Mouse (Mus musculus): ENCODE results near the gene Fryl. TPM values are rescaled to one million over a fixed set of nuclear protein-coding genes. Genes with fewer than 3 reads are reported as not detected.
"Not testable (repeated sequence)": the region's sequence is repeated elsewhere in the genome, so short reads cannot be mapped to it uniquely, and the experiment has no call there.

The Fryl gene
- total RNA-seq, 2 experiments from 2014 or later = 12.4 to 19.4 TPM

DNA sequence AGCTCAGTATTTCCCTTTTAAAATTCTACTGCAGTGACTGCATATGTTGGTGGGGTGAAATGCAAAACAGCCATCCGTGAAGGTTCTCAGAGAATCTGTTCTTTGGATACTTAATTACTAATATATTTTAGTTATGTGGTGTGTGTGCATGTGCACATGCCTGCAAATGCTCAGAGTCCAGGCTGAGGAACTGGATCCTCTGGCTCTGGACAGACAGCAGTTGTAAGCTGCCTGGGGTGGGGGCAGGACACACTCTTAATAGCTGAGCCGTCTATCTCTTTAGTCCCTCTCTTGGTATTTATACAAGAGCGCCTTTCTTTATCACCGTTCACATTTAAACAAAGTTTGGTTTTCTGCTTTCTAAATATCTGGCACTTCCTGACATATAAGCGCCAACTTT, 199.5 kb downstream of the Fryl start:
- no peak for DNase-seq
- intact Hi-C loops (cut with DNase I) = no loop called here

DNA sequence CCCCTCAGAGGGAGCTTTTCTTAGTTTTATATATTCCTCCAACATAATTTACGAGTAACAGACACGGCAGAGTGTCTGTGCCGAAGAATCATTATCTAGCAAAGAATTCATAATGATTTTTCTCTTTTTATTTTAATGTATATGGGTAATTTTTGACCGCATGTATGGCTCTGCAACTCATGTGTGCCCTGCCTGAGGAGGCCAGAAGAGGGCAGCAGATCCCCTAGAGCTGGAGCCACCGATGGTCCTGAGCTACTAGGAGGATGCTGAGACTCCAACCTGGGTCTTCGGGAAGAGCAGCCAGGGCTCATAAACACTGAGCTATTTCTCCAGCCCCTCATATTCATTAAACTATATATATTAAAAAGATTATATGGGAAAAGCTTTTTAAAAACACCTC, 200.0 kb downstream of the Fryl start:
- no peak for DNase-seq
- intact Hi-C loops (cut with DNase I) = no loop called here

DNA sequence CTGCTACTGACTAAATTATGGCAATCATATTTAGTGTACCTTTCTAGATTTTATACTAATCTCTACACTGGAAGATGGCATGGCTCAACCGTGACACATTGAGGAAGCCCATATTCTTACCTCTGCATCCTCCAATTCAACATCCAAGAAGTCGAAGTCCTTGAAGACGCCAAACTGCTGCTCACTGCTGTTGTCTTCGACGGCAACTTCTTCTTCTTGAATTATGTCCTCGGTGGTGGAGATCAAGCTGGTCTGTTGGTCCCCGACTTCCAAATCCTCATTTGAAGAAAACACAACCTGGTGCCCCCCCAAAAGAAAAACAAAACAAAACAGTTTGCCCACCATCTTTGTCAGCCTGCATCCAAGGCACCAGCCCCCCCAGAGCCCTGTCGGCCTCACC, 202.5 kb downstream of the Fryl start:
- DNase-seq = no peak
- intact Hi-C loops (cut with DNase I) = no loop called here

DNA sequence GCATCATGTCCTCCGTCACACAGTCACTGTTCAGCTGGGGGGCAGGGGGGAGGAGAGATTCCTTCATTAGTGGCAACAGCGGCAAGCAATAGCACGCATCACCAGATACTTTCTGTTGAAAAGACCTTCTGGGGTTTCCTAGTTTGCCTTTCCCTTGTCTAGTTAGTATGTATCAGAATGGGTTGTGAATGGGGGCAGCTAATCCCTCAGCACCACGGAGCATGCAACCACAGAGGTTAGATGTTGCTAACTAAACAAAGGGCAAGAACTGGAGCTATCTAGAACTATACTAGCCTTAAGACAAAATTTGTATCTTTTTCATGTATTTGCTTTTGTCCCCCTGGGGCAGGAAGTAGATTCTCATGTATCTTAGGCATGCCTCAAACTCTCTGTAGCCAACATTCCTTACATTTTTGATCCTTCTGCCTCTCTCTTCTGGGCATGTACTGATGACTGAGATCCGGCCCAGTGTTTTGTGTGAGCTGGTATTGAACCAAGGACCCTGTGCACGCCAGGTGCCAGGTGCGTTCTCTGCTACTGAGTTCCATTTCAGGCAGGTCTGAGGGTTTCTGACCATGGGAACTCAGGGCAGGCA, 208.7 kb downstream of the Fryl start:
- no peak for DNase-seq
- intact Hi-C loops (cut with DNase I) = no loop called here

DNA sequence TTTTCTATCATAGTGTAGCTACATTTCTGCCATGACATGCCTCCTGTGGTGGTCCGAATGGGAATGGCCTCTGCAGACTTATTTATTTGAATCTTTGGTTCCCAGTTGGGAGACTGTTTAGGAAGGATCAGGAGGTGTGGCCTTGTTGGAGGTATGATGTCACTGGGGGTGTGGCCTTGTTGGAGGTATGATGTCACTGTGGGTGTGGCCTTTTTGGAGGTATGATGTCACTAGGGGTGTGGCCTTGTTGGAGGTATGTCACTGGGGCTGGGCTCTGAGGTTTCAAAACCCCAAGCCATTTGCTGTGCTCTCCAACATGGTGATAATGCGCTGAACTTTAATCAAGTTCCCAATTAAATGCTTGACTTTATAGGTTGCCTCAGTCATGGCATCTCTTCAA, 212.4 kb downstream of the Fryl start:
- intact Hi-C loops (cut with DNase I) = no loop called here
- DNase-seq = no peak

DNA sequence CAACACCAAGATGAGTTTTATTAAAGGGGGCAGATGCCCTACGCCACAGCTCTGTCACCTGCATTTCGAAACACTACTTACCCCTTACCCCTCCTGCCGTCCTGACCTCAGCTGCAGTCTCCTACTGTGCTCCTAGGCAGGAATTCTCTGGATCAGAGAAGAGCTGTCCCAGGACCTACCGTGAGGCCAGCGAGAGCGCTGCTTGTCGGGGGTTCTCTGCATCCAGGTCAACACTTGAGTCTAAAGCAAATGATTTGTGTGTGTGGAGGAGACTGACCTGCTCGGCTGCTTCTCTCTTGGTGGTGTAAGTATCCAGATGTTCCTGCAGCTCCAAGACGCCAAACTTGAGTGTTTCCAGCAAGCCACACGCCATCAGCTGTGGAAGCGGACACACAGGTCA, 223.9 kb downstream of the Fryl start:
- no peak for DNase-seq
- intact Hi-C loops (cut with DNase I) = no loop called here

DNA sequence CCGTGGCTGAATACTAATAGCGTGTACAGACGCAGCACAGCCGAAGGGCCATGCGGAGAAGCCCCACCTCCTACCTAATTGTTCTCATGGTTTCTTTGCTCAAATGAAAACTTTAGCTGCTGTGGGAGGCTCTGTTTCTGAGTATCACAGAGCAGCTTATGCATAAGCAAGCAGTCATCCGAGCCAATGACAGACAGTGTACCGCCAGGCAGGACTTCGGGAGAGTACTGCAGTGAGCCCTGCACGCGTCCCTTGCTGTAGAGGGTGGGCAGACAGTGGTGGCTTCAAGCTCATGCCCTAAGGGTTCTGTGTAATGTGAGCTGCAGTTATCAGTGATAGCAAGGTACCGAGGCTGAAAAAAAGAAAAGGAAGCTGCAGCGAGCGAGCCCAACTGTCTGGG, 227.8 kb downstream of the Fryl start:
- intact Hi-C loops (cut with DNase I) = no loop called here

DNA sequence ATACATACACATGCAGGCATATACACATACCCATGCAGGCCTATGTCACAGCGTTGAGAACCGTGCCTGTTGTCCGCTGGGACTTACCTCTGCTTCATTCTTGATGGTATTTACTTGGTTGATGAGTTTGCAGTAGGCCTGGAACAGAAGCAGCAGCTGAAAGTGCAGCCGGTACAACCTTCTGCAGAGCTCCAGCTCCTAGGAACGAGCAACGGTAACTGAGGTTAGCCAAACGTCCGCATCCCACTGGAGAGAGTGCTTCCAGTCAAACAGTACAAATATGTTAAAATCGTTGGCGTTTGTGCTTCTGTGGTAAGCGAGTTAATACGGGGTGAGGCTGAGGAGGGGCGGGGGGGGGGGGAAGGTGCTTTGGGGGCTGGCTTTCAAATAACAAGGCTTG, 232.6 kb downstream of the Fryl start:
- intact Hi-C loops (cut with DNase I) = no loop called here
- no peak for DNase-seq

More for the DNA sequence above, 227.8 kb downstream of the Fryl start:
- no peak for DNase-seq

DNA sequence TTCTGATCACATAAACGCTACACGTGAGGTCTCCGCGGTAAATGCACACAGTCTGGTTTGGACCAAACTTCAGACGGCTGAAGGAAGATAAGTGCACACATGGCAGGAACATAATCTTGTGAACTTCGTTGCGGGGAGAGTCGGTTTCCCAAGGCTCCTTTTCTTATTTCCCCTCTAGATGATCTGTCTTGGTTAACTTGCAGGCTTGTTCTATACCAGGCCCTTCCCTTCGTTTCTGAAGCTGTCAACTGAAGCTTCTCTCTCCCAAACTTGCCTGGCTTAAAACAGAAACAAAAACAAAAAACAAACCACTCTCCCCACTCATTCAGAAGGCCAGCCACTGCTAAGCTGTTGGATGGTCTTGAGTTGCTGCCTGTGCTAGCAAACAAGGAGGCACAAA, 241.7 kb downstream of the Fryl start:
- intact Hi-C loops (cut with DNase I) = loop anchor here (5.0 kb wide), 1 partner anchor 437 kb away; no protein-coding TSS in a partner anchor
- DNase-seq = no peak

DNA sequence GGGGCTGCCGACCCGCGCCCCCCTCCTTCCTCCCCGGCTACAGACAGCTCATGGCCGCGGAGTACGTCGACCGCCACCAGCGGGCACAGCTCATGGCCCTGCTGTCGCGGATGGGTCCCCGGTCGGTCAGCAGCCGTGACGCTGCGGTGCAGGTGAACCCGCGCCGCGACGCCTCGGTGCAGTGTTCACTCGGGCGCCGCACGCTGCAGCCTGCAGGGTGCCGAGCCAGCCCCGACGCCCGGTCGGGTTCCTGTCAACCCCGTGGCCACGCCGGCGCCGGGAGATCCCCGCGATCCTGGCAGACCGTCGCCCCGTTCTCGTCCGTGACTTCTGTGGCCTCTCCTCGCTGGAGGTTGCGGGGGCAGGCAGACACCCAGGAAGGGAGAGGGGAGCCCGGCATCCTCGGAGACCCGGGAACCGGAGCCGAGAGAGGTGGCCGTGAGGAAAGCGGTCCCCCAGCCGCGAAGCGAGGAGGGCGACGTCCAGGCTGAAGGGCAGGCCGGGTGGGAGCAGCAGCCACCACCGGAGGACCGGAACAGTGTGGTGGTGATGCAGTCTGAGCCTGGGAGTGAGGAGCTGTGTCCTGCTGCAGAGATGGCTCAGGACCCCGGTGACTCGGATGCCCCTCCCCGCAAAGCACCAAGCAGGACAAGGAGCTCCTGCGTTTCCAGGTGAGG, 242.7 kb downstream of the Fryl start:
- intact Hi-C loops (cut with DNase I); DNase-seq: not testable (repeated sequence)

DNA sequence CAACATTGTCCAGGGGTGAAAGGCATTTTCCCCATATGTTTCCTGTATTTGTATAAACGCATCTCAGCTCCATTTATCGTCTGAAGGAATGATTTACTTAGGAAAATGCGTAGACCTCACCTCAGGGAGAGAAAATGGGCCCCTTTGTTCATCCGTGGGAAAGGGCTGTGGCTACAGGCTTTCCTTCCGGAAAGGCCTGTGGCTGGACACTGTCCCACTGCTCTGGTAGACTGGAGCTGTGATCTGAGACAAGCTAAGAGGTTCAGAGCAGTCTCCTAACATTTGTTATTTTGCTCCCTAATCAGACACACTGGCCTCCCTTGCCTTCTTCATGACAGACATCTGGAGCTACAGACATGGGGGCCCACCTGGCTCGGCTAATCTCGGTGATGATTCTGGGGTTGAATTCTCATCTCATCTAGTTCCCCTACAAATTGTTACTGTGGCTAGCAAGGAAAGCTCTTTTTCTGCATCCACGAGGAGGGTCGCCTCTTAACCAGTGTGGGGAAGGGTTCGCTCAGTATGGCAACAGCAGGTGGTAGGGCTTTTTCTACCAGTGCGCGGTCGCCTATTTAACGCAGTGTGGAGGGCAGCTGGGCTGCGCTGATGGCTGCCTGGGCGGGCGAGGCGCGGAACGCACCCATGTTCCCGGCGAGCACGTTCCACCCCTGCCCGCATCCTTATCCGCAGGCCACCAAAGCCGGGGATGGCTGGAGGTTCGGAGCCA, 243.4 kb downstream of the Fryl start:
- DNase-seq; intact Hi-C loops (cut with DNase I): not testable (repeated sequence)

DNA sequence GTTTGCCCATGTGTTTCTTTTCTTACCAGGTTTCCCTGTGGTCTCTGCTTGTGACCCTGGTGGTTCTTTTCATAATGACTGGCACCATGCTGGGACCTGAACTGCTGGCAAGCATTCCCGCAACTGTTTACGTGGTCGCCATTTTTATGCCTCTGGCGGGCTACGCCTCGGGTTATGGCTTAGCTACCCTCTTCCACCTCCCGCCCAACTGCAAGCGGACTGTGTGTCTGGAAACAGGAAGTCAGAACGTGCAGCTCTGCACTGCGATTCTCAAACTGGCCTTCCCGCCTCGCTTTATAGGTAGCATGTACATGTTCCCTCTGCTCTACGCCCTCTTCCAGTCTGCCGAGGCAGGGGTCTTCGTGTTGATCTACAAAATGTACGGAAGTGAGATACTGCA, 244.6 kb downstream of the Fryl start:
- DNase-seq; intact Hi-C loops (cut with DNase I): not testable (repeated sequence)

DNA sequence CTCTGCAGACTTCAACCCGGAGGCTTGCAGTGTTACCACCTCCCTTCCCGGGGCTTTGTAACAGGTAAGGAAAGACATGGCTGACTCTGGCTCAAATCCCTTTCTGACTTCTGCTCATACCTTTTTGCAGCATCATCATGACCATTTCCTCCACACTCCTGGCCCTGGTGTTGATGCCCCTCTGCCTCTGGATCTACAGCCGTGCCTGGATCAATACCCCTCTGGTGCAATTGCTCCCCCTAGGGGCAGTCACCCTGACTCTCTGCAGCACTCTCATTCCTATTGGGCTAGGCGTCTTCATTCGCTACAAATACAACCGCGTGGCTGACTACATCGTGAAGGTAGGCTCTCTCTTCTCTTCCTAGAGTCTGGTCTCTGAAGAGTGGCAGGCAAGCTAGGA, 248.2 kb downstream of the Fryl start:
- intact Hi-C loops (cut with DNase I) = loop anchor here (5.0 kb wide), 1 partner anchor 421 kb away; the partner anchor contains the start of gene Gm5868
- DNase-seq = not testable (repeated sequence)

DNA sequence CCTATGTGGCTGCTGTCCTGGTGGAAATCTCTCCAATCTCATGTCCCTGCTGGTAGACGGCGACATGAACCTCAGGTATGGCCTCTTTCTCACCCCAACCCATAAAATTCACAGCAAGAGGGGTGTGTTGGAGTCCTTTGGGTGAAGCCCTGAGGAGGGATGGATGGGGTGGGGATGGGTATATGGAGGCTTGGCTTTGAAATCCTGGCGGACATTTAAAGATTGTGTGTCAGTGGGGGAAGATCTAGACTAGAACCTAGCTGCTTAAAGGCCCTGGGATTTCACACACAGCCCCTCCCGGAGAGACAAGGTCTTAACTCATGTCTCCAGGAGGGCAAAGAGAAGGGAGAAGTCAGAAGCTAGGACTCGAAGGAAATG, 248.8 kb downstream of the Fryl start:
- no peak for DNase-seq
- intact Hi-C loops (cut with DNase I) = loop anchor here (5.0 kb wide), 1 partner anchor 420 kb away; the partner anchor contains the start of gene Gm5868

DNA sequence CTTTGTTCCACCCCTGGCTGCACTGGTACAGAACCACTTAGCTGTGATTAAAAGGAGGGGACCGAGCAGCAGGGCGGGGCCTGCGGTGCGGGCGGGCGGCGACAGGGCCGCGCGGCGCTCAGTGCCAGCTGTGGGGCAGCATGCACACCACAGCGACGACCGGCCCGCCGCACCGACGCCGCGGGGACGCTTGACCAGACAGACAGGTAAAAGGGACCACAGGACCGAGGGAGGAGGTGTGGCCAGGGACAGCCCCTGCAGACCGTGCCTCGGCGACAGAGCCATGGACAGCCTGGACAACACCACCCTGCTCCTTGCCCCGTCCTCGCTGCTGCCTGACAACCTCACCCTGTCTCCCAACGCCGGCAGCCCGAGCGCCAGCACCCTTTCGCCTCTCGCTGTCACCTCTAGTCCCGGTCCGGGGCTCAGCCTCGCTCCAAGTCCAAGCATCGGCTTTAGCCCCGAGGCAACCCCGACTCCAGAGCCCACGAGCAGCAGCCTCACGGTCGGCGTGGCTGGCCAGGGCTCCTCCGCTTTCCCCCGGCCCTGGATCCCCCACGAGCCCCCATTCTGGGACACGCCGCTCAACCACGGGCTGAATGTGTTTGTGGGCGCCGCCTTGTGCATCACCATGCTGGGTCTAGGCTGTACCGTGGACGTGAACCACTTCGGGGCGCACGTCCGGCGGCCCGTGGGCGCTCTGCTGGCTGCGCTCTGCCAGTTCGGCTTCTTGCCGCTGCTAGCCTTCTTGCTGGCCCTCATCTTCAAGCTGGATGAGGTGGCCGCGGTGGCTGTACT, 249.4 kb downstream of the Fryl start, which contains the start of gene Slc10a4:
TSS of gene Slc10a4 (plus strand) at position 100 of the 798 bp plus-strand sequence.
- DNase-seq = no peak

DNA sequence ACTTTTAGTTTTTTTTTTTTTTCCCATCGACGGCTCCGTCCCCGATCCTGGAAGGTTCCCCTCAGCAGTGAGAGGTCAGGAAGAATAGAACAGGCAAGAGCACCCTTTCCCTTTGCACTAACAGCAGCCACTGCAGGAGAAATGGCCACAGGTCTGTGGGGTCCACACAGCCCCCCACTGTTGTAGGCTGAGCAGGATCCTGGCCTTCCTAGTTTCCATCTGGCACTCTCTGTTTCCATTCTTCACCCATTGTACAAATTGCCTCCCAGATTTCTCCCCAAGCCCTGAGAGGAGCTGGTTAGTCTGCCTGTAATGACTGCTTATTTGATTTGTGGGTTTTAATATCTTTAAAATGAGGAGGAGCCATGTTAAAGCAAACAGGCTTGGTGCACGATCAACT, 252.4 kb downstream of the Fryl start:
- intact Hi-C loops (cut with DNase I) = no loop called here
- no peak for DNase-seq

More for the DNA sequence above, 249.4 kb downstream of the Fryl start, which contains the start of gene Slc10a4:
- intact Hi-C loops (cut with DNase I) = loop anchor here (5.0 kb wide), 1 partner anchor 420 kb away; the partner anchor contains the start of gene Gm5868

DNA sequence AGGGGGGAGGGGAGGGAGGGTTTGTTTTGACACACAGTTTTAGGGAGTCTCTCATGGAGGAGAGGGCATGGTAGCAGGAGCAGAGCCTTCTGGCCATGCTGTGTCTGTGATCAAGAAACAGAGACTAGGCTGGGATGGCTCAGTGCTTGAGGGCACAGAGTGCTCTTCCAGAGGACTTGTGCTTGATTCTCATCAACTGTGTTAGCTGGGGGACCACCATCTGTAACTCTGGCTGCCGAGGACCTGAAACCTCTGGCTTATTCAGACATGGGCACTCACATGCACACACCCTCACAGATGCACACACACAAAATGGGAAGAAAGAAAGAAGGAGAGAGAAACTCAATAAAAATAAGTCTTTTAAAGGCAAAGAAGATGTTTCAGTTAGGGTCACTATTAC, 257.9 kb downstream of the Fryl start:
- not testable (repeated sequence) for DNase-seq
- intact Hi-C loops (cut with DNase I) = loop anchor here (5.0 kb wide), 1 partner anchor 401 kb away; no protein-coding TSS in a partner anchor

DNA sequence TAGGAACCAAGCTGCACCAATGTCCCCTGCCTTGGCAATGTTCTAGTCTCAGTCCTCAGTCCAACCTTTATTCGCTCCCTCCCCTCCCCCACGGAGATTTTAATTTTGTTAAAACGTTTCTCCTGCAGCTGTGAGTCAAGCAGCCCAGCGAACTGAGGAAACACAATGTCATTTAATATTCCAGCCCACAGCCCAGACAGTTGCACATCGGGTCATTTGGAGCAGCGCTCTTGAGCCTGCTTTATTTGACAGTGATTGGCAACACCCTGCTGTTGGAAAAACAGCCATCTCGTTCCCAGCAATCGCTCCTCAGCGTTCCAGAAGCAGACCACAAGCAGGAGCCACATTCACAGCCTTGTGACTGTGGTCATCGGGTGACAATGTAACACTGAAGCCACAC, 261.0 kb downstream of the Fryl start:
- intact Hi-C loops (cut with DNase I) = loop anchor here (5.0 kb wide), 1 partner anchor 398 kb away; no protein-coding TSS in a partner anchor
- no peak for DNase-seq

DNA sequence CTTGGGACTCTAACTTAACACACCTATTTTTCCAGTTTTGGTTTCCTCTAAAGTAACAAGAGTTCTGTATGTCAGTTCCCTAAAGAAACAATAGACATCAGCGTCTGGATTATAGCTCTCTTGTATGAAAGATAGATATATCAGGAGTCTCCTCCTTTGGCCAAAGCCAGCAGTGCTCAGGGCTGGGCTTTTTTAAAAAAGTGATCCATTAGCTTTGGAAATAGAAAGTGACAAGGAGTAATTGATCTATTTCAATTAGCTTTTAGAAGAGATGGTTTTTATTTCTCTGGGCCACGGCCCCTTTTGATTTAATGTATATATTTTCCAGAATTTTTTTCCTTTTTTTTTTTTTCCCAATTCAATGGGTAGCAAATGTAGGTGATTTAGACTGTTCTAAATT, 261.5 kb downstream of the Fryl start:
- intact Hi-C loops (cut with DNase I) = loop anchor here (5.0 kb wide), 1 partner anchor 398 kb away; no protein-coding TSS in a partner anchor
- no peak for DNase-seq

DNA sequence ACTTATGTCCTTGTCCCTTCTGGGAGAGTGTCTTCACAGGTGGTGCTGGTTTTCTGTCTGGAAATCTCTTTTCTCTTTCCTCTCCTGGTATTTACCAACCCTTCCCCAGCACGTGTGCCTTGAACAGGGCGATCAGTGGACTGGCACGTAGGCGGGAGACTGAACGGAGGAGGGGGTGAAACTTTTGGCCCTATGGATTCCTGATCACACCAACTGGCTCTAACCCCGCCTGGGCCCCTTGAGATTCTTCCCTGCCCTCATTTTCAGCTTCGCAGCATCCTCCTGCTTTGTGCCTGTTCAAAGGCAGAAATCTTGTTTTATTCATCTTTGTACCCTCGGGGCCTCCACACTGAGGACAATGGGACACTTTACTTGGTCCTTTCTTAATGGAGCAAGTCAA, 262.0 kb downstream of the Fryl start:
- DNase-seq = no peak
- intact Hi-C loops (cut with DNase I) = no loop called here
